In the genomic region with DNA sequence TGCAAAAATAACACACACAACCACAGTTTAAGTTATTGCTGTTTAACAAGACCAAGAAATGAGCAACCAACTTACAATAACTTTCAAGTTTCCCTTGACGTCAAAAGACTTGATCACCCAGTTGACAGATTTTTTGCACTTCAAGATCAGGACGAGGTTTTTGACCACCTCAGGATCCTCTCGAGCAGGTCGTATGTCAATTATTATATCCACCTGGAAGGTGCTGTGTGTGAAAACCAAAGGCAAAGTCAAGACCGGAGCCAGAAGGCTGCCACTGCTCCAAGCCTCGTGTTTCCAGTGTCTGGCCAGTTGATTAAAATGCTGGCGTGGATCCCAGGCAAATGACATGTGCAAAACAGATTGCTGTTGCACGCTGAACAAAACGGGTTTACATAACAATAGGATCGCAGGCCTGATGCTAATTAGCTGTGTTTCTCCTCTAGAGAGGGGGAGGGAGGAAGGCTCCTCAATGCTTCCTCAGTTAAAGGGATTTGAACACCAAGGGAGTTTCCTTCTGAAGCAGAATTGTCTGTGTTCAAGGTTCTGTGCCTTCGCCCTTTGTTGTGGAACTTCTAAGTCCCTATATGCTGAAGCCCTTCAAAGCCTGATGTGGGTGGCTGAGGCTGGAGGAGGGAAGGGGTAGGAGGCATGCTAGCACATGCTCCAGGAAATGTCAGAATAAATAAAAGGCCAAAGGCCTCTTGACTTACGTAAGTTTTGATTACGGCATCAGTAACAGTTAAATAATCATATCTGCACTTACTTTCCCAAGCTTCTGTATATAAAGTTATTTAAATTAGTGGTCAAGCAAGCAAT, we compare ENCODE assay signal across 9 mouse cellular contexts.
DNase-seq lines count a peak whose midpoint lies in the region; ATAC-seq and TF ChIP-seq lines count a peak whose summit lies in the region.
"Had no signal": no experiment of that assay in that cellular context is flagged by ENCODE, and none has a peak within 500 bp of the region (broad histone marks: within the 10 kb centered on the region; RNA-seq: fewer than 3 reads in every experiment).

No protein-coding gene starts in this region.

- H3K9me3 ChIP-seq in heart, embryonic 10.5 days: no peaks in the 10 kb centered on the region
- H3K9me3 ChIP-seq in hindbrain, postnatal 0 days (ENCODE audit: low read length): no peaks in the 10 kb centered on the region
- H3K9me3 ChIP-seq in midbrain, embryonic 13.5 days: no peaks in the 10 kb centered on the region

- H3K9ac ChIP-seq in hindbrain, postnatal 0 days (replicated peaks; ENCODE audit: low read length): no peak overlapping the region
- H3K9ac ChIP-seq in midbrain, embryonic 13.5 days (replicated peaks): no peak overlapping the region

- no peak for TF ChIP-seq CTCF in cerebellum, adult 2 months (IDR thresholded peaks at IDR 0.05; ENCODE audit: borderline replicate concordance, insufficient read depth, low read depth, low read length)
- TF ChIP-seq CTCF in hindbrain, postnatal 0 days (IDR thresholded peaks at IDR 0.05; ENCODE audit: low read depth): no peak
- TF ChIP-seq CTCF in left cerebral cortex, adult 2 months (IDR thresholded peaks at IDR 0.05): no peak

- DNase-seq in heart, adult 11 months: peak; percentile 99
- no peak for DNase-seq in heart, embryonic 10.5 days (ENCODE audit: low spot score)
- DNase-seq in cerebellum, adult 2 months: peak; percentile 54 to 71
- peak; percentile 75 for DNase-seq in gastrocnemius, adult 18-20 months (ENCODE audit: low spot score)
- peak; percentile 86 for DNase-seq in hindbrain, postnatal 0 days (ENCODE audit: low spot score)
- DNase-seq in left cerebral cortex, adult 2 months (ENCODE audit: extremely low spot score in 1 of 2, low spot score in 2 of 2): peak; percentile 35 to 48
- peak; percentile 32 for DNase-seq in thymus, postnatal 0 days (ENCODE audit: low spot score)

- ATAC-seq in hindbrain, postnatal 0 days: peak; percentile 54
- ATAC-seq in midbrain, embryonic 13.5 days: peak; percentile 85

- intact Hi-C loops in left cerebral cortex, adult 2 months (cut with DNase I): no loop called here

- peaks cover 8% of the 10 kb centered on the region; the same call in 1 of the 2 replicates for H3K36me3 ChIP-seq in heart, embryonic 10.5 days
- H3K36me3 ChIP-seq in hindbrain, postnatal 0 days (ENCODE audit: insufficient read depth, low read length): no peaks in the 10 kb centered on the region
- no peaks in the 10 kb centered on the region for H3K36me3 ChIP-seq in midbrain, embryonic 13.5 days

- H3K27me3 ChIP-seq in heart, embryonic 10.5 days (ENCODE audit: insufficient read depth, poor library complexity, severe bottlenecking): no peaks in the 10 kb centered on the region; the same call in 1 of the 2 replicates
- no peaks in the 10 kb centered on the region for H3K27me3 ChIP-seq in cerebellum, adult 2 months (ENCODE audit: control insufficient read depth, insufficient read depth, low read length)
- H3K27me3 ChIP-seq in hindbrain, postnatal 0 days (ENCODE audit: insufficient read depth, low read length): 0 out of 2 replicates have a peak, but pooled peaks cover 4% of the 10 kb centered on the region
- H3K27me3 ChIP-seq in midbrain, embryonic 13.5 days: peaks cover 20% of the 10 kb centered on the region
- H3K27me3 ChIP-seq: CH12.LX had no signal

- no peak overlapping the region for H3K27ac ChIP-seq in heart, embryonic 10.5 days
- no peak overlapping the region for H3K27ac ChIP-seq in cerebellum, adult 2 months (ENCODE audit: insufficient read depth, low read length)
- no peak overlapping the region for H3K27ac ChIP-seq in hindbrain, postnatal 0 days
- H3K27ac ChIP-seq in left cerebral cortex, adult 2 months: no peak overlapping the region
- no peak overlapping the region for H3K27ac ChIP-seq in midbrain, embryonic 13.5 days

- H3K4me3 ChIP-seq in heart, embryonic 10.5 days: no peak overlapping the region
- no peak overlapping the region for H3K4me3 ChIP-seq in cerebellum, adult 2 months (replicated peaks; ENCODE audit: insufficient read depth, low read depth, low read length)
- H3K4me3 ChIP-seq in hindbrain, postnatal 0 days (ENCODE audit: low read length): no peak overlapping the region
- H3K4me3 ChIP-seq in left cerebral cortex, adult 2 months: no peak overlapping the region
- H3K4me3 ChIP-seq in midbrain, embryonic 13.5 days (replicated peaks): no peak overlapping the region

- no peak overlapping the region for H3K4me2 ChIP-seq in hindbrain, postnatal 0 days (ENCODE audit: low read depth, low read length)
- H3K4me2 ChIP-seq in midbrain, embryonic 13.5 days (replicated peaks): no peak overlapping the region; the same call in 1 of the 2 replicates

- WGBS in heart, embryonic 10.5 days: 72% methylated on average over 13 of the region's 13 CpGs
- 46% methylated on average over 13 of the region's 13 CpGs for WGBS in cerebellum, adult 2 months
- WGBS in hindbrain, postnatal 0 days: 20% methylated on average over 13 of the region's 13 CpGs
- 9% methylated on average over 13 of the region's 13 CpGs for WGBS in midbrain, embryonic 13.5 days

- H3K4me1 ChIP-seq in heart, embryonic 10.5 days: peaks cover 37% of the 10 kb centered on the region
- peaks cover 16% of the 10 kb centered on the region for H3K4me1 ChIP-seq in cerebellum, adult 2 months (ENCODE audit: control insufficient read depth, insufficient read depth, low read length)
- peaks cover 5% of the 10 kb centered on the region; the same call in 1 of the 2 replicates for H3K4me1 ChIP-seq in hindbrain, postnatal 0 days (ENCODE audit: insufficient read depth, low read length)
- H3K4me1 ChIP-seq in midbrain, embryonic 13.5 days (replicated peaks): peaks cover 82% of the 10 kb centered on the region

- no peak for TF ChIP-seq POLR2A in cerebellum, adult 2 months (IDR thresholded peaks at IDR 0.05; ENCODE audit: borderline replicate concordance, insufficient read depth, low read length)
